In the genomic region with DNA sequence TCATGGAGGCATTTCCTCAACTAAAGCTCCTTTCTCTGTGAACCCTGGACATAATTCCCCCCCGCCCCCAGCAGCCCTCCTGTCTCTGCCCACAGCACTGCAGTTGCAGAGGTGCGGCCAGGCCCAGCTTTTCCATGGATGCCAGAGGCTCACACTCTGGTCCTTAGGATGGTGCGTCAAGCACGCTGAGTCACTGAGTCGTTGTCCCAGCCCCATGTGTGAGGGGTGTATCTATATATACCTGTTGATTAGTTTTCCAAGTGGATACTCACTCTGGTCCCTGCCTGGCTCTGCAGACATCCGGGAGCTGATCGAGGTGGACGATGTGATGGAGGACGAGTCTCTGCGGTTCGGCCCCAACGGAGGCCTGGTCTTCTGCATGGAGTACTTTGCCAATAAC, we compare ENCODE assay signal across 21 mouse cellular contexts. TPM values are rescaled to one million over a fixed set of nuclear protein-coding genes. Genes with fewer than 3 reads are reported as not detected.
DNase-seq lines count a peak whose midpoint lies in the region; ATAC-seq and TF ChIP-seq lines count a peak whose summit lies in the region.
"Had no signal": no experiment of that assay in that cellular context is flagged by ENCODE, and none has a peak within 500 bp of the region (broad histone marks: within the 10 kb centered on the region; RNA-seq: fewer than 3 reads in every experiment).

No protein-coding gene starts in this region.

- H3K36me3 ChIP-seq in forebrain, embryonic 11.5 days (ENCODE audit: control insufficient read depth, insufficient read depth, low read length), result peaks cover 3% of the 10 kb centered on the region; the same call in 1 of the 2 replicates
- H3K36me3 ChIP-seq in forebrain, embryonic 10.5 days (replicated peaks), result peaks cover 89% of the 10 kb centered on the region
- peaks cover 59% of the 10 kb centered on the region for H3K36me3 ChIP-seq in heart, embryonic 12.5 days
- H3K36me3 ChIP-seq in liver, embryonic 11.5 days (ENCODE audit: control insufficient read depth, insufficient read depth, low read length), result peaks cover 31% of the 10 kb centered on the region
- H3K36me3 ChIP-seq in liver, postnatal 0 days (replicated peaks; ENCODE audit: insufficient read depth, low read length), result peaks cover 36% of the 10 kb centered on the region

- TF ChIP-seq CTCF in liver, postnatal 0 days (IDR thresholded peaks at IDR 0.05; ENCODE audit: low read depth), result no peak

- 97% methylated on average over 12 of the region's 12 CpGs for WGBS in forebrain, embryonic 11.5 days
- 96% methylated on average over 12 of the region's 12 CpGs for WGBS in forebrain, embryonic 10.5 days
- 87% methylated on average over 12 of the region's 12 CpGs for WGBS in heart, embryonic 12.5 days
- WGBS in liver, embryonic 11.5 days, result 95% methylated on average over 12 of the region's 12 CpGs
- 91% methylated on average over 12 of the region's 12 CpGs for WGBS in liver, postnatal 0 days (ENCODE audit: insufficient replicate concordance)

- no peak for TF ChIP-seq EP300 in liver, postnatal 0 days (IDR thresholded peaks at IDR 0.05; ENCODE audit: low read depth)

- no peak overlapping the region for H3K9ac ChIP-seq in forebrain, embryonic 11.5 days (ENCODE audit: low read length)
- H3K9ac ChIP-seq in heart, embryonic 12.5 days, result no peak overlapping the region
- no peak overlapping the region for H3K9ac ChIP-seq in liver, embryonic 11.5 days (ENCODE audit: low read depth, low read length)
- H3K9ac ChIP-seq in liver, postnatal 0 days (replicated peaks), result no peak overlapping the region

- no peak for ATAC-seq in forebrain, embryonic 11.5 days (replicated peaks; ENCODE audit: low FRiP score)
- no peak for ATAC-seq in heart, embryonic 12.5 days (ENCODE audit: insufficient number of reproducible peaks, low FRiP score)
- ATAC-seq in liver, embryonic 11.5 days (replicated peaks; ENCODE audit: low FRiP score), result no peak
- ATAC-seq in liver, postnatal 0 days, result no peak
- ATAC-seq: activated CD4-positive, CD25-positive, alpha-beta regulatory T cell, adult 4 months; CD4-positive, CD25-positive, alpha-beta regulatory T cell, adult 4 months; Patski had no signal

- H3K4me2 ChIP-seq in forebrain, embryonic 11.5 days (ENCODE audit: low read depth, low read length, severe bottlenecking), result no peak overlapping the region
- H3K4me2 ChIP-seq in heart, embryonic 12.5 days, result no peak overlapping the region
- no peak overlapping the region for H3K4me2 ChIP-seq in liver, embryonic 11.5 days
- no peak overlapping the region for H3K4me2 ChIP-seq in liver, postnatal 0 days (ENCODE audit: low read depth, low read length)

- DNase-seq in forebrain, embryonic 11.5 days (ENCODE audit: low spot score), result peak; percentile 46
- DNase-seq in forebrain, embryonic 10.5 days (ENCODE audit: extremely low spot score, low spot score), result no peak
- DNase-seq in heart, adult 11 months, result peak; percentile 91
- peak; percentile 28 for DNase-seq in liver, embryonic 11.5 days (ENCODE audit: low spot score)
- no peak for DNase-seq in liver, postnatal 0 days
- DNase-seq: adrenal gland, adult 2 months; adrenal gland, adult 8-10 months; adrenal gland, postnatal 10 days; adrenal gland, postnatal 14 days; adrenal gland, postnatal 25 days; adrenal gland, postnatal 36 days; B cell, adult 2 months; cerebellum, adult 11 months; cerebellum, adult 11-12 months; cerebellum, adult 18-20 months had no signal

- H3K27ac ChIP-seq in forebrain, embryonic 11.5 days (ENCODE audit: low read depth, low read length), result no peak overlapping the region
- H3K27ac ChIP-seq in forebrain, embryonic 10.5 days, result no peak overlapping the region
- no peak overlapping the region for H3K27ac ChIP-seq in heart, embryonic 12.5 days (ENCODE audit: poor library complexity, severe bottlenecking)
- no peak overlapping the region for H3K27ac ChIP-seq in liver, embryonic 11.5 days (ENCODE audit: low read depth, low read length)
- no peak overlapping the region for H3K27ac ChIP-seq in liver, postnatal 0 days (ENCODE audit: low read depth)

- H3K4me1 ChIP-seq in forebrain, embryonic 11.5 days (replicated peaks; ENCODE audit: control insufficient read depth, insufficient read depth, low read length), result no peaks in the 10 kb centered on the region; the same call in 1 of the 2 replicates
- peaks cover 8% of the 10 kb centered on the region for H3K4me1 ChIP-seq in forebrain, embryonic 10.5 days
- H3K4me1 ChIP-seq in heart, embryonic 12.5 days (replicated peaks), result peaks cover 8% of the 10 kb centered on the region
- peaks cover 9% of the 10 kb centered on the region for H3K4me1 ChIP-seq in liver, embryonic 11.5 days (replicated peaks; ENCODE audit: control insufficient read depth, insufficient read depth, low read length)
- peaks cover 3% of the 10 kb centered on the region; the same call in 1 of the 2 replicates for H3K4me1 ChIP-seq in liver, postnatal 0 days (ENCODE audit: insufficient read depth)

- no peaks in the 10 kb centered on the region for H3K27me3 ChIP-seq in forebrain, embryonic 11.5 days (ENCODE audit: control insufficient read depth, insufficient read depth, low read length)
- no peaks in the 10 kb centered on the region for H3K27me3 ChIP-seq in forebrain, embryonic 10.5 days (ENCODE audit: poor library complexity, severe bottlenecking)
- no peaks in the 10 kb centered on the region for H3K27me3 ChIP-seq in heart, embryonic 12.5 days (replicated peaks)
- no peaks in the 10 kb centered on the region for H3K27me3 ChIP-seq in liver, embryonic 11.5 days (replicated peaks; ENCODE audit: control insufficient read depth, insufficient read depth, low read length)
- H3K27me3 ChIP-seq in liver, postnatal 0 days (ENCODE audit: insufficient read depth, low read length), result no peaks in the 10 kb centered on the region
- H3K27me3 ChIP-seq: CH12.LX, Patski had no signal

- H3K9me3 ChIP-seq in forebrain, embryonic 11.5 days (ENCODE audit: control insufficient read depth, low read length), result no peaks in the 10 kb centered on the region
- H3K9me3 ChIP-seq in forebrain, embryonic 10.5 days, result no peaks in the 10 kb centered on the region
- no peaks in the 10 kb centered on the region for H3K9me3 ChIP-seq in heart, embryonic 12.5 days (replicated peaks)
- H3K9me3 ChIP-seq in liver, embryonic 11.5 days (ENCODE audit: control insufficient read depth, low read length), result no peaks in the 10 kb centered on the region
- H3K9me3 ChIP-seq in liver, postnatal 0 days (ENCODE audit: low read length), result no peaks in the 10 kb centered on the region
- H3K9me3 ChIP-seq: G1E had no signal

- H3K4me3 ChIP-seq in forebrain, embryonic 11.5 days (ENCODE audit: low read depth, low read length), result no peak overlapping the region
- H3K4me3 ChIP-seq in forebrain, embryonic 10.5 days, result no peak overlapping the region
- H3K4me3 ChIP-seq in heart, embryonic 12.5 days, result no peak overlapping the region
- H3K4me3 ChIP-seq in liver, embryonic 11.5 days (ENCODE audit: low read depth, low read length), result no peak overlapping the region
- no peak overlapping the region for H3K4me3 ChIP-seq in liver, postnatal 0 days (ENCODE audit: low read depth, low read length)

RNA-seq across cellular contexts. Expression of a gene that starts 6.0 kb away (rescaled TPM):
- polyA plus RNA-seq in forebrain, embryonic 11.5 days (2014; fragmentation: Nextera tagmentation; extraction: Ambion mirVana), result 110 and 127 TPM in 2 replicates
- polyA plus RNA-seq in forebrain, embryonic 10.5 days (2016; fragmentation: Nextera tagmentation; extraction: Ambion mirVana), result 86.1 and 90.1 TPM in 2 replicates
- polyA plus RNA-seq in heart, embryonic 12.5 days (2016; fragmentation: Nextera tagmentation; extraction: Ambion mirVana), result 59.3 and 64.2 TPM in 2 replicates
- polyA plus RNA-seq in liver, embryonic 11.5 days (2014; fragmentation: Nextera tagmentation; extraction: Ambion mirVana), result 50.7 and 52.1 TPM in 2 replicates
- 9.8 and 10.3 TPM in 2 replicates for polyA plus RNA-seq in liver, postnatal 0 days (2015; fragmentation: Nextera tagmentation; extraction: Ambion mirVana)

RNA-seq across cellular contexts. Expression of a gene that starts 6.5 kb away (rescaled TPM):
- 65.0 and 77.7 TPM in 2 replicates for polyA plus RNA-seq in forebrain, embryonic 11.5 days (2014; fragmentation: Nextera tagmentation; extraction: Ambion mirVana)
- polyA plus RNA-seq in forebrain, embryonic 10.5 days (2016; fragmentation: Nextera tagmentation; extraction: Ambion mirVana), result 84.6 and 92.9 TPM in 2 replicates
- polyA plus RNA-seq in heart, embryonic 12.5 days (2016; fragmentation: Nextera tagmentation; extraction: Ambion mirVana), result 58.7 and 59.1 TPM in 2 replicates
- polyA plus RNA-seq in liver, embryonic 11.5 days (2014; fragmentation: Nextera tagmentation; extraction: Ambion mirVana), result 112 and 114 TPM in 2 replicates
- polyA plus RNA-seq in liver, postnatal 0 days (2015; fragmentation: Nextera tagmentation; extraction: Ambion mirVana), result 25.2 and 26.7 TPM in 2 replicates

RNA-seq across cellular contexts. Expression of a gene that starts 13.5 kb away (rescaled TPM):
- 64.5 and 71.2 TPM in 2 replicates for polyA plus RNA-seq in forebrain, embryonic 11.5 days (2014; fragmentation: Nextera tagmentation; extraction: Ambion mirVana)
- 91.9 and 98.7 TPM in 2 replicates for polyA plus RNA-seq in forebrain, embryonic 10.5 days (2016; fragmentation: Nextera tagmentation; extraction: Ambion mirVana)
- 105 and 109 TPM in 2 replicates for polyA plus RNA-seq in heart, embryonic 12.5 days (2016; fragmentation: Nextera tagmentation; extraction: Ambion mirVana)
- polyA plus RNA-seq in liver, embryonic 11.5 days (2014; fragmentation: Nextera tagmentation; extraction: Ambion mirVana), result 122 and 125 TPM in 2 replicates
- polyA plus RNA-seq in liver, postnatal 0 days (2015; fragmentation: Nextera tagmentation; extraction: Ambion mirVana), result 79.7 and 86.6 TPM in 2 replicates

RNA-seq across cellular contexts. Expression of a gene that starts 24.0 kb away (rescaled TPM):
- 174 and 181 TPM in 2 replicates for polyA plus RNA-seq in forebrain, embryonic 11.5 days (2014; fragmentation: Nextera tagmentation; extraction: Ambion mirVana)
- polyA plus RNA-seq in forebrain, embryonic 10.5 days (2016; fragmentation: Nextera tagmentation; extraction: Ambion mirVana), result 187 and 195 TPM in 2 replicates
- 219 and 232 TPM in 2 replicates for polyA plus RNA-seq in heart, embryonic 12.5 days (2016; fragmentation: Nextera tagmentation; extraction: Ambion mirVana)
- polyA plus RNA-seq in liver, embryonic 11.5 days (2014; fragmentation: Nextera tagmentation; extraction: Ambion mirVana), result 204 and 211 TPM in 2 replicates
- polyA plus RNA-seq in liver, postnatal 0 days (2015; fragmentation: Nextera tagmentation; extraction: Ambion mirVana), result 93.1 and 104 TPM in 2 replicates

RNA-seq across cellular contexts. Expression of a gene that starts 24.1 kb away (rescaled TPM):
- 9.8 and 12.6 TPM in 2 replicates for polyA plus RNA-seq in forebrain, embryonic 11.5 days (2014; fragmentation: Nextera tagmentation; extraction: Ambion mirVana)
- polyA plus RNA-seq in forebrain, embryonic 10.5 days (2016; fragmentation: Nextera tagmentation; extraction: Ambion mirVana), result 10.7 and 11.0 TPM in 2 replicates
- polyA plus RNA-seq in heart, embryonic 12.5 days (2016; fragmentation: Nextera tagmentation; extraction: Ambion mirVana), result 7.8 and 9.1 TPM in 2 replicates
- polyA plus RNA-seq in liver, embryonic 11.5 days (2014; fragmentation: Nextera tagmentation; extraction: Ambion mirVana), result 7.0 and 7.9 TPM in 2 replicates
- 2.7 and 3.0 TPM in 2 replicates for polyA plus RNA-seq in liver, postnatal 0 days (2015; fragmentation: Nextera tagmentation; extraction: Ambion mirVana)

Comparison
In these comparisons a context has a peak if more than half of its experiments do, and no peak if none do; other contexts are left out.
1. DNase-seq: peak in forebrain, embryonic 11.5 days (single experiment), heart, adult 11 months (single experiment) and liver, embryonic 11.5 days (single experiment); none in forebrain, embryonic 10.5 days (single experiment) and liver, postnatal 0 days (single experiment).